Mouse (Mus musculus) embryo, embryonic 9.5 days (tissue): ENCODE measurements at regions not wholly inside any gene's neighbourhood (a gene's known extent, or its start where the extent isn't known, plus 50 kb on each side); places are given as distances from the start of the nearest gene placed in this dataset.

Source experiments
- DNase-seq: peaks from one replicate; pipeline ENCODE4 v3.0.0-alpha.2; 2017; ENCODE audit errors: extremely low spot score

DNA sequence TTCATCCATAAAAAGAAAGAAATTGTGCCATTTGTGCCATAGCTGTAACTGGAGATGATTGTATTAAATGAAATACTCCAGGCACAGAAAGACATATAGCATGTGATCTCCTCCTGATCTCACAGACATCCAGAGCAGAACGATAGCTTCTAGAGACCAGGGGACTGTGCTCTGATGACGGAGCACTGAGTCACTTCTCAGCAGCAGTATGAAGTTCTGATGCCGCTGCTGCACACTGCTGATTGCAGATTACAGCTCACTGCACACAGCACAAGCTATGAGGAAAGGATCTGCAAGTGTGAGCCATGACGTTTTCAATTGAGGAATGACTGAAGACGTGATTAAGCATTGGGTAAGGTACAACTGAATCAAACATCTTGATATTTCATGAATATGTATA lies 190.6 kb upstream of the Adamts9 start:
- no peak for DNase-seq

DNA sequence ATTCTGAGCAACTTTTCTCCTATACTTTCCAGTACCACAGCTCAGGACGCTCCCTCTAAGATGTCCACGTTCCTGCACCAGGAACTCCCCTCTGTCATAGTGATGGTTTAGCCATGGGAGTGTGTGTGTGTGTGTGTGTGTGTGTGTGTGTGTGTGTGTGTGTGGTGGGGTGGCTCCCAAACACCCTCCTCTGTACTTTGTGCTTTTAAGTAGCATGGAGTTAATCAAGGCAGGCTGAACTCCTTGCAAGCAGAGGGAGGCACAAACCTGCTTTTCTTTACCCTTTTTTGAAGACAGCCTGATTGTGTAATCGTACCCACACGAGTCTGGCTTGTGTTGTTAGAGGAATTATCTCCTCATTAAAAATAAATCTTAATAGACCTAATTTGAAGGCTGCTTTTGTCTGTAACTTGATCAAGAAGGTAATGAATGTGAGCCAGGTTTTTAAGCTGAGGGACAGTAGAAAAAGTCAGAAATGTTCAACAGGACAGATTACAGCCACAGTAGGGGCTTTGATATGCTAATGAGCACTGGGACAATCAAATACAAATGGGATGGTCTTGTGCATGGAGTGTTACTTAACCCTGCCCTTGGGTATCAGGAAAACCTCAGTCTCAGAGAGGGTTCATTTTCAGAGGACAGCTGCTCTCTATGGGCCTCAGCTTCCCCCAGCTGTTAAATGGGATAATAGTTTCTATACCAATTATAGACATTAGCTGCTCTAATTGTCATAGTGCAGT lies 187.8 kb upstream of the Adamts9 start:
- DNase-seq = no peak

DNA sequence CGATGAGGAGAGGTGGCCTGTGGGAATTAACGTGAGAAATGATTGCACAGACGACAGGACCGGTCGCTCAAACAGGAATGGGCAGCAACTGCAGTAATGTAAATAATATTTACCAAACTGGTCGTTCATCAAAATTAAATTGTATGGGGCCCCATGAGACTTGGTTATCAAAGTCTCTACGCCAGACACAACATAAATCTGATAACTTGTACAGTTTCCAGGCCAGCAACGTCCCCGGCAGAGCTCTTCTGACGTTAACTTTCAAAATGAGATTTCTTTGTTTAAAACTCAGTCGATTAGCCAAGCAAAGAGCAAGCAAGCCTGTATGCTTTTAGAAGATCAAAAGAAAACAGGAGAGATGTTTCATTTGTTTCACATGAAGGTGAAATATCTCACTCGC lies 176.2 kb upstream of the Adamts9 start:
- DNase-seq = no peak

DNA sequence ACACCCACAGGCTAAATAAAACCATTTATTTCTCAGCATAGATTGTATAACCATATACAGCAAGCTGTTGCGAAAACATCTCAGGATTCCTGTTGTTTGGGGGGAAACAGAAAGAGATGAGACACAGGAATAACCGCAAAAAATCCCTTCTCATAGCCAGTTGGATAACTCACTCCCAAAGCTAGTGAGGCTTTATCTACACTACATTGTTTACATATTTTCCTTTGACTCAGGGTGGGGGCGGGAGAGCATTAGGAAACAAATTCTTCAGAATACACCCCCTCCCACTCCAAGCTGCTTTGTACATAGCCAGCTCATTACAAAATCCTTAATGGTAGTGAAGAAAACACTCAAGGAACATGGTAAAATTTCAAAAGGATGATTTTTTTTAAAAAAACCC lies 170.1 kb upstream of the Adamts9 start:
- no peak for DNase-seq

DNA sequence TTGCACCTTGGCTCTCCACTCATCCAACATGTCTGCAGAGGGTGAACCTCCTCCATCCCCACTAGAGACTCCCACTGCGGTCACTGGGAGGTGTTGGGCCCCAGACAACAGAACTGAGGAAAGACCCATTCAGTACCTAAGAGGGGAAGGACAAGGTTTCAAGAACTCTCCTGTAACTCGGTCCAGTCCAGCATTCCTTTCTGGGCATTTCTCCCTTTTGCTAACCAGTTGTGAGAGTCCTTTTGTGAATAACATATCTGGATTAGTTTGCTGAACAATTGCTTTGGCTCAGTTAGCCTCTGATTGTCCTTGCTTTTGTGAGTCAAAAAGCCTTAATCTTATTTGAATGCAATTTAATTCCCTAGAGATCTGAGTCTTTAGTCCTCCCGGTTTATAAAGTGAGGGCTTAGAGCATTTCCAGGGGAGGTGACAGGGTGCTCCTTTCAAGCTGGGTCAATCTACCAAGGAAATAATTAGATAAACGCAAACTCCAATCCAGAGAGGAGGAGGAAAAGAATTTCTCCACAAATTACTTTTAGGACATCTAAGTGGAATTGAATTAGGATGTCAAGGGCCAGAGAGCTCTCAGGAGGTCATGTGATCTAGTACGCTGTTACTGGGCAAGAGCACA lies 151.6 kb upstream of the Adamts9 start:
- no peak for DNase-seq

DNA sequence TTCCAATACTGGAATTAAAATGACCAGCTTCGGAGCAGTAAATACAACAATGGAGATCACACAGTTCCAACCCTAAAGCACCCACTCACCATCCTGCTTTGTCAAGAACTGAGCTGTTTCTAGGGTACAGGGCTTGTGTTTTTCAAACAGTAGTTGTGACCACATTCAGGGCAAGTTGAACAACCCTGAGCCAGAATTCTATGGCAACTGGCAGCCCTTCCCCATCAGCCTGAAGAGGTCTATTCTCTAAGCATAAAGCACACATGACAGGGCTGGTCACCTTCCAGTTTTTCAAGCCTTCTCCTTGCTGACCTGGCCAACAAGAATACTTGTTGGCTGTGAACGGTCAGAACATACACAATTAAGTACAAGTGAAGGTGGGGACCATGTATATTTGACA lies 150.5 kb upstream of the Adamts9 start:
- no peak for DNase-seq

DNA sequence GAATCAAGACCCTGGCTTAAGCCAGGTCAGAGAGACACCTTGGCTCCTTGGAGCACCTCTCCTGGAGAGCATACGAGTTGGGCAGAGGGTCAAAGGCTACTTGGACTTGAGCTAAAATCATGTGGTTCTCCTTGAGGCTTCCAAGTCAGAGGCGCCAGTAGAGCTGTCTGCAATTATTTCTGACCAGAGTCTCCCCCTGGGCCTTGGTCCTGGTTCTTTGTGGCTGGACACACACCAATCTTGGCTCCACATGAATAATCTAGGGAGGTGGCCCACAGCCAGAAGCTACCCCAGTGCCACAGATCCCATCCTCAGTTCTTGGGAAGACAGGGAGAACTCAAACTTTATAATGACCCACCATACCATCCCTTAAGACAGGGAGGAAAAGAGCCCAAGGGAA lies 144.0 kb upstream of the Adamts9 start:
- DNase-seq = no peak

DNA sequence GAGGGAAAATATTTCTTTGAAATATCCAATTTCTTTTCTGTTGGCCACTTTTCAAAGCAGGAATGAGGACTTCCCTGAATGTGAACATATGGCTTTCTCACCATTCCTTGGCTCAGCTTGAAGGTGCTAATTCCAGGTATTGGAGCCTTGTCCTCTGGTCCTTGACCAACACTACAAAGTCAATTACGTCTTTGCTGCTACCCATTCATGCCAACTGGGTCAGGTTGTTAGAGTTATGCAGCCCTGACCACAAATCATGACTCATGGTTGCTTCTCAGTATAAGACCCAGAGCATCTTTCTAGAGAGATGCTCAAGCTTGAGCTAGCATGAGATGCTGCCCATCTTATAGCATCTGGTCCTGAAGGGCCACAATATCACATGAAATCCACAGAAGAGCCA lies 141.0 kb upstream of the Adamts9 start:
- DNase-seq = no peak

DNA sequence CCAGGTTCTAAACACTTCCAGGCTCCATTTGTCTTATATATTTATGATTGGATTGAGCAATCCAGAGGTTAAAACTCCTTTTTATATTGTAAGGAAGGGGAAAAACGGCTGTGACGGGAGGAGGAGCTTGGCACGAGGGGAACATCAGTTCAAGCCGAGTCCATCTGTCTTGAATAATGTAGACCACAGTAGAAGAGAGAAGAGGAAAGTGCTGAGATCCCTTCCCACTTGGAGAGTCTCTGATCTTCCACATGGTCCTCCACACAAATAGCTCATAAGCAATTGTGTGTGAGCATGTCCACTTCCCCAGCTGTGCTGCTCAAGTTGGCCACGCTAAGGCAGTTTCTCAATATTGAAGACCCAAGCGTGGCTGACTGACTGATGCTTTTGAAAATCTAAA lies 140.4 kb upstream of the Adamts9 start:
- DNase-seq = no peak

DNA sequence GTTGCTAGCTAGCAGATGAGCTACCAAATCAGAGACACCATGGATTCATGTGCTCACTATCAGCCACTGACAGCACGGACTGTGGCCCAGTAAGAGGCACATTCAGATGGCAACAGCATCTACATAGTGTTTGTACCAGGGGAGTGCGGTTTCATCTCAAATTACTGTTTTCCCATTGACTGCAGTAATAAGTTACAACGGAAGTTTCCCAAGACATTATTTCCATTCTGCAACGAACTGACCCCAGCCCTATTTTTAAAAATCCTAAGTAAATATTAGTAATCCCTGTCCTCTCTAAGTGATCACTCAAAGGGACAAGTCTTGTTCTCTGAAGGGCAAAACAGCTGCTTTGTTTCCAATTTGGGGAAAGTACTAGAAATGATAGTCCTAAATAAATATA lies 138.9 kb upstream of the Adamts9 start:
- DNase-seq = no peak

DNA sequence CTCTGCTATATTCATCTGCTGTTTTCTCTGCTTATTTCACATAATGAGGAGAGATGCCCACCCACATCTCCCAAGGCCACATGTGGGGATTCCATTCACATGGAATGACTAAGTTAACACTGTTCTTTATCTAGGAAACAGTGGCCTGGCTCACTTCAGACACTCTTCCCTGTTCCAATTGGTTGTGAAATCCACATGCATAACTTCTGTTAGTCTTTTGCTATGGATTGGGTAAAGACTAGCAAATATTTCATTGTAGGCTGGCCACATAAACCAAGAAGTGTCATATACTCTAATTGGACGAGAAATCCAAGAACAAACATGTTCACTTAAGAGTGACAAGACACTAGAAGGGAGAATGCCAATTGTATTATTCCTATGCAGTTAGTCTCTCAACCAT lies 133.4 kb upstream of the Adamts9 start:
- DNase-seq = no peak

DNA sequence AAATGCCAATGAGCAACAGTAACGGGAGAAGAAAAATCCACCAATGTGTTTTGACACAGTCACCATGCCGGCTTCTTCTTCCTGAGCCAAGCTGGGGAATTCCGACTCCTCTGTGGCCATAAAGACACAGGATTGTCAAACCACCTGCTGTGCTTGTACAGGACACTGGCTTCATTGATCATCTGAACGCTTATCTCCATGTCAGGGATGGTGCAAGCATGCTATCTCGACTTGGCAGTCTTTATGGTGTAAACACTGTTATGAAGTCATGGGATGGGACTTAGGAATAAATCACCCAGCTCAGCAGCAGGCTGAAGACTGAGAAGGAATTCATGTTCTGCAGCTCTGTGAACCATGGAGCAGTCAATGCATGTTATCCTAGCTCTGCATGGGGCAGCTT lies 132.6 kb upstream of the Adamts9 start:
- DNase-seq = no peak

DNA sequence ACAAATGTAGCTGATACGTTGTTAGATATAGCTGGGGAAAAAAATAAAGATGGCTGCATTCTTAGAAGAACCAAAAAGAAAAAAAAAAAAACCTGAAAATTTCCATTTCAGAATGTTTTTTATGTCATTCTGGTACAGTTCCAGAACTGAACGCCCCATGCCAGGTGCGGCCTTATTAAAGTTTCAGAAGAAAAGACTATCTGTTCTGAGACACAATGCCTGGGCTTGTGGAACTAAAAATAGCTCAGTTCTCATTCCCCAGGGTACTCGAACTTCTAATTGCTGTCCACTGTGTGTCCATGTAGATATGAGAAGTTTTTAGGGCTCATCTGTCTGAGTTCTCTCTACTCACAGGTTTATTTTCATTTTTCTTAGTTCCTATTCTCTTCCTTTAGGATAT lies 131.7 kb upstream of the Adamts9 start:
- DNase-seq = no peak

DNA sequence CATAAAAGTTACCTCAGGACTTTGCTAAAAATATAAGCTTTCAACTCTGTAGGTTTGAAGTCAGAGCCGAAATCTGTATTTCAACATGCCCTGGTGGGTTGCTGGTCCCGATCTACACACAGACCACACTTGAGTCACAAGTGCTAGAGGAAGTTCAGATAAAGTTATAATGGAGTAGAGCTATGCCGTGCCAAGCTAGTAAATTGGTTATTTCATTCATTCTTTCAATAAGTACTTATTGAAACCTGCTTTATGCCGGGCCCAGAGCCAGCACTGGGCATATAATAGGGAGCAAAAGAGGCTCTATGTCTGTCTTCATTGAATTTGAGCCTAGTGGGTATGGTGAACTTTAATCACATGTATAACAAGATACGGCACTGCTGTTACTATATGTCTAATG lies 127.6 kb upstream of the Adamts9 start:
- DNase-seq = no peak

DNA sequence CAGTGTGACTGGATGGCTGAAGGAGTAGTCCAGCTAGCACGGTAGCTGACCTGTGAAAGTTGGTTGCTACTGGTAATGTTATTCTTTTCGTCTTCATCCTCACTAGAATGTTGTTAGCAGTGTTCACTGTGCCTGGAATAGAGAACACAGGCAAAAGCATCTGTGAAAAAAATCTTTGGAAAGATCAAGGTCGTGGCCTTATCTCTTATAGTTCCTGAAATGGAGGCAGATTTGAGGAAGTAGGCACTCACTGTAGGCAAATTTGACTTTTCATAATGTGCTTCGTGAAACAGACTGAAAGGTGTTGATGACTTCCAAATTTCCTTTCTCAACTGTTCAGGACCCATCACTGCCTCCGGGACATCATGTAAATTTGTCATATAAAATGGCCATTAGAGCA lies 124.5 kb upstream of the Adamts9 start:
- DNase-seq = no peak

DNA sequence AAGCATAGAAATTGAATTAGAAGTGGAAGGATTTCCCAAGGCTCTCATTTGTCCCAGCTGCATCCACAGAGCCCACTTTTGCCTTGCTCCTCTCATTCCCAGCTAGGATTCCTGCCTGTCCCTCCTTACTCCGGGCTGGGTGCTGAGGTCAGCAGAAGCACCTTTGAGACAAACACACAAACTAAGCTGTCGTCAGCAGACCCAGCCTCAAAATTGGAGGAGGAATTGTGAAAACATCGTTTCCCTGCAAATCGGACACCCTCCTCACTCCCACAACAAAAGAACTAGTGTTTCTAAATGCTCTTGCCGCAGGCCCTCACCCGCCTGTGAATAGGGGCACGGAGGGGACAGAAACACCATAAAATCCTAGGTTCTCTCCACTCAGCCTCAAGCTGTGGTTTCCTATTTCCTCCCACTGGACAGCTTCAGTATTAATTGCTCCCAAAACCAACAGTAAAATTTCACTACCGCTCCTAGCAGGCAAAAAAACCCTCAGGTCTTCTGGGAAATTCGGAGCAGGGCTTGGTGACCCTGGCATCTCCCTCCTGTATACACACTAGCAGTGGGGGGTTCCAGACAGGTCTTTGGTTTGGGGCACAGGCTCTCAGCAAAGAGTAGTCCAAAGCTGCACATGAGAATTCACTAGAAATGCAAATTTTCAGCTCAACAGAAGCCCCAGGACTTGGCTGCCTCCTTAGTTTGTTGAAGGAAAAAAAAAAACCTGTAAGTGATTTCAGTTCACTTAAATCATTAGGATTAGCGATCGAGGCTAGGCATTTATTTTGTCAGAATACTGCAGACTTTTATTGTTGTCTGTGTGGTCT lies 123.5 kb upstream of the Adamts9 start:
- DNase-seq = peak; percentile 45

DNA sequence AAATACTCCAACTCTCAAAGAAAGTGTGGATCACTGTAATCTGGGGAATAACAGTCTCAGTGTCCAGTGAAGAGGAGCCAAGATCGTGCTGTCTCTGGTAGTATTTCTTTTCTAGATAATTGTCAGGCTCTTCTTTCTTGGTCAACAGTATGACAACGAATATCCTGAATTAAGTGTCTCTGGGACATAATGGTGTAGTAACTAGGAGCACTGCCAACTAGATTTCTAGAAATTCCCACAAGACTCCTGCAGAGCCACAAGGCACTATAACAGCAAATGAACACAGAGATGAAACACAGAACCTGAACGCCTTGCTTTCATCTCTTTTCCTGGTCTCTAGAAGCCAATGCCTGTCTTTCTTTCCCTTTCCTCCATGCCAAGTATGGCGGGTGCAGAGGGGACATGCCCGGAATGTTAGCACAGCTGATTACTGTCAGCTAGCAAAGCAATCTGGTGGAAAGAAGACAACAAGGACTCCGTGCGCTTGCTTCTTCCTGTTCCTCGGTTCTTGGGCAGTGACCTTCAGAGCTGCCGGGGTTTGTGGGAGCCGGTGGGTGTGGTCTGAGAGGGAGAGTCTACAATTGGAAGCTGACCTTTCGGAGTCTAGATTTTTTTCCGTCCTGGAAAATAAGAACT lies 122.7 kb upstream of the Adamts9 start:
- DNase-seq = peak; percentile 5

DNA sequence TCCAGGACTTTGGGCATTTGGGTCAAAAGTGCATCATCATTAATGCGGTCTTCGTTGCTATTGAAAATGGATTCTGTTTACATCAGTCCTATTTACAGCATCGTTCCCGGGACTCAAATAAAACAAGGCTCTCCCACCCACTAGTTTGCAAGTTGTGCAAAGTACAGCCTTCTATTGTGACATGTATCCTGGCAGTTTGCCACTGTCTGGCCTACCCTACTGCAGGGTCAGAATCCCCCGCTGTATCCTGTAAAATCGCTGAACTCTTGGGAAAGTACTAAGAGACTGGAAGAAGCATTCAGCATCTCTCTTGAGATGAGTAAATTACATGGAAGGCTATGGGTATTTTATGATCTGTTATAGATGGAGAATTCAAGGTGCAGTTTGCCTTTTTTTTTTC lies 122.1 kb upstream of the Adamts9 start:
- DNase-seq = no peak

DNA sequence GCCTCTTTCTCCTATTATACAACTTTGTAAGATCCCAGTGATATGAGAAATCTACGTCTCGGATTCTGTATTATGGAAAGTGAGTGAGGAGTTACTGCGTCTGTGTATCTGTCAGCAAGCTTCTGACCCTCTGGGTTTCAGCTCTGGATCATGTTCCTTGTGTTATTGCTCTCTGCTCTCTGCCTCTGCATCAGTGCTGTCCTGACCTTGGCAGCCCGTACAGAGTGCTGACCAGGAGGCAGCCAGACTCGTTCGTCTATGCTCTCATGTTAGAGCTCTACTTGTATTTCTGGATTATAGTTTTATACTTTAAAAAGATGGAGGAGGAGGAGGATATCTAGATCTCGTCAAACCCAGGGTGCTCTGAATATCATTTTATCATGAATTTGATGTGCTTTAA lies 121.1 kb upstream of the Adamts9 start:
- no peak for DNase-seq

DNA sequence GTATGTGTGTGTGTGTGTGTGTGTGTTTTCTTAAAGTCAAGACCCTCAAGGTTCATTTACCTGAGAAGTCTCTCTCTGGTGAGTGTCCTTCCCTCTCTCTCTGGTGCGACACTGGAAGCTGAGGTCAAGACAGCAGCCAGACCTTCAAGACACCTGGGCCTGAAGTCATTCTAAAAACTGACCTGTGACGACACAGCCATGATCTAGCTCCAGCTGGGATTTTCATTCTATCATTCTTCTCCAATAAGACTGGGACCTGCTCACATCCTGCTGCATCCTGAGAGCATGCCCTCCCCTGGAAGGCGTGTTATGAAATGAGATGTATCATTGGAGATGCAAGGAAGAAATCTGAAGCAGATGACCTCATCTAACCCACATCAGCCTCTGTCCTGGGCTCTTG lies 118.4 kb upstream of the Adamts9 start:
- DNase-seq = no peak

DNA sequence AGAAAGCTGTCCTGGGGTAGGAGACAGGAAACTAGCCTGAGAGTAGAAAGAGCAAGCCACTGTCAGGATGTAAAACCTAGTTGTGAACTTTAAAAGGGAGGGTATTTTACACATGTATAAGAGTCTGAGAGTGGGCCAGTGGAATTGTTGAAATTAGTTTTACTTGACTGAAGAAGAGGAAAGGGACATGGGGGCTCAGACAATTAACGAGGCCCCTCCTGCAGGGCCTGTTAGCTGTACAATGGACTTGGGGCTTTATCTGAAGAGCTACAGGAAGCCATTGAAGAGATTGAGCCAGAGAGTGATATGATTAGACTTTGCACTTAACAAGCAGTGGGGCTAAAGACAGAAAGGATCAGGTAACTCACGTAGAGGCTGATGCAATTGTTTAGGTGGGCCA lies 102.2 kb upstream of the Adamts9 start:
- DNase-seq = no peak

DNA sequence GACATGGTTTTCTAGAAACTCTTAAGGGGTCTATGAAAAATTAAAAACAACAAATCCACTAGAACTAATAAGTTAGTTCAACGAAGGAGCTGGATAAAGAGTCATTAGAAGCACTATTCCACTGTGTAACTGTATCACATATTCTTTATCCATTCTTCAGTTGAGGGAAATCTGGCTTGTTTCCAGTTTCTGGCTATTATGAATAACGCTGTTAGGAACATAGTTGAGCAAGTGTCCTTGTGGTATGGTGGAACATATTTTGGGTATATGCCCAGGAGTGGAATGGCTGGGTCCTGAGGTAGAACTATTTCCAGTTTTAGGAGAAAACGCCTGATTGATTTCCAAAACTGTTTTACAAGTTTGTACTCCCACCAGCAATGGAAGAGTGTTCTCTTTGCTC lies 97.7 kb upstream of the Adamts9 start:
- DNase-seq = no peak
